Mouse (Mus musculus) embryonic facial prominence, embryonic 14.5 days (tissue): ENCODE measurements at regions not wholly inside any gene's neighbourhood (a gene's known extent, or its start where the extent isn't known, plus 50 kb on each side); places are given as distances from the start of the nearest gene placed in this dataset.

Experiments used
- ATAC-seq: fragments of 200-750 bp; cut with Nextera tagmentation; 2 replicates; pipeline ENCODE4 v1.8.0; 2017; ENCODE audit warnings: low read depth, moderate number of reproducible peaks, moderate TSS enrichment
- DNase-seq: peaks from one replicate; pipeline ENCODE4 v3.0.0-alpha.2; 2015; ENCODE audit warnings: low spot score
- H3K27ac ChIP-seq: fragments of 300-500 bp; sonication (generic); replicated peaks from 2 replicates; pipeline ENCODE4 v1.5.1; 2014; ENCODE audit warnings: low read depth, mild to moderate bottlenecking, low read length, moderate library complexity
- H3K27me3 ChIP-seq: fragments of 300-500 bp; sonication (generic); replicated peaks from 2 replicates; pipeline ENCODE4 v1.6.1; 2014; ENCODE audit warnings: low read length; ENCODE audit not compliant: control insufficient read depth, insufficient read depth
- H3K36me3 ChIP-seq: fragments of 300-500 bp; sonication (generic); 2 replicates; pipeline ENCODE4 v1.6.1; 2014; ENCODE audit warnings: low read length, mixed read lengths; ENCODE audit not compliant: control insufficient read depth, insufficient read depth
- H3K4me1 ChIP-seq: fragments of 300-500 bp; sonication (generic); 2 replicates; pipeline ENCODE4 v1.6.1; 2014; ENCODE audit warnings: antibody characterized with exemption, low read length; ENCODE audit not compliant: control insufficient read depth, insufficient read depth
- H3K4me2 ChIP-seq: fragments of 300-500 bp; sonication (generic); 2 replicates; pipeline ENCODE4 v1.6.1; 2014; ENCODE audit warnings: low read depth, mild to moderate bottlenecking, low read length, moderate library complexity, mixed read lengths
- H3K4me3 ChIP-seq: fragments of 300-500 bp; sonication (generic); 2 replicates; pipeline ENCODE4 v1.5.1; 2014; ENCODE audit warnings: low read depth, mild to moderate bottlenecking, low read length
- H3K9ac ChIP-seq: fragments of 300-500 bp; sonication (generic); 2 replicates; pipeline ENCODE4 v1.6.1; 2014; ENCODE audit warnings: low read depth, mild to moderate bottlenecking, low read length, moderate library complexity, mixed read lengths
- H3K9me3 ChIP-seq: fragments of 300-500 bp; sonication (generic); 2 replicates; pipeline ENCODE4 v1.6.1; 2016; ENCODE audit warnings: low read length; ENCODE audit not compliant: control insufficient read depth
- WGBS: fragments of 180-500 bp; shearing (Covaris S2); extraction: QIAGEN DNeasy Blood & Tissue Kit; methylation state at CpG from one replicate; pipeline ENCODE4 v1.1.7; 2014; 5-methylcytosine and 5-hydroxymethylcytosine counted together

GRCm38 (mm10) chr13:59886572-59886971 is 63.6 kb upstream of the Tut7 start:
- H3K4me1 ChIP-seq, result peaks cover 11% of the 10 kb centered on the region; the same call in 1 of the 2 replicates
- DNase-seq, result no peak
- no peak for ATAC-seq
- H3K9ac ChIP-seq, result no peak overlapping the region
- no peak overlapping the region for H3K27ac ChIP-seq
- no peaks in the 10 kb centered on the region for H3K27me3 ChIP-seq
- H3K9me3 ChIP-seq, result no peaks in the 10 kb centered on the region
- H3K4me2 ChIP-seq, result no peak overlapping the region
- no peak overlapping the region for H3K4me3 ChIP-seq
- WGBS, result 63% methylated on average over 3 of the region's 3 CpGs
- H3K36me3 ChIP-seq, result no peaks in the 10 kb centered on the region

GRCm38 (mm10) chr13:59881989-59882784 is 59.2 kb upstream of the Tut7 start:
- H3K36me3 ChIP-seq, result no peaks in the 10 kb centered on the region
- no peaks in the 10 kb centered on the region for H3K27me3 ChIP-seq
- no peak overlapping the region; the same call in 1 of the 2 replicates for H3K9ac ChIP-seq
- peak overlapping the region; percentile 27 for H3K4me2 ChIP-seq
- no peak for ATAC-seq
- DNase-seq, result peak; percentile 77
- no peaks in the 10 kb centered on the region for H3K9me3 ChIP-seq
- H3K27ac ChIP-seq, result peak overlapping the region; percentile 67
- H3K4me1 ChIP-seq, result peaks cover 28% of the 10 kb centered on the region
- 30% methylated on average over 18 of the region's 19 CpGs for WGBS
- no peak overlapping the region for H3K4me3 ChIP-seq

- Histone ChIP-seq H3K4me1 (peaks cover 34% of the 10 kb centered on the region), H3K9me3 (no peaks in the 10 kb centered on the region), H3K36me3 (no peaks in the 10 kb centered on the region), H3K27ac (peak overlapping the region; percentile 48), H3K9ac (no peak overlapping the region), H3K27me3 (no peaks in the 10 kb centered on the region), H3K4me3 (no peak overlapping the region), H3K4me2 (no peak overlapping the region)
- 51% methylated on average over 3 of the region's 3 CpGs for WGBS
- ATAC-seq (peak; percentile 50; the same call in 1 of the 2 replicates), DNase-seq (peak; percentile 85)
Measured at GRCm38 (mm10) chr13:59880055-59880454, 57.1 kb upstream of the Tut7 start.

GRCm38 (mm10) chr13:59875637-59876036 is 52.7 kb upstream of the Tut7 start:
- no peaks in the 10 kb centered on the region for H3K36me3 ChIP-seq
- peaks cover 33% of the 10 kb centered on the region for H3K4me1 ChIP-seq
- H3K27me3 ChIP-seq, result no peaks in the 10 kb centered on the region
- WGBS, result 32% methylated on average over 2 of the region's 2 CpGs
- H3K4me3 ChIP-seq, result no peak overlapping the region
- ATAC-seq (no peak), DNase-seq (peak; percentile 48)
- no peaks in the 10 kb centered on the region for H3K9me3 ChIP-seq
- H3K27ac ChIP-seq, result no peak overlapping the region
- H3K9ac ChIP-seq, result no peak overlapping the region
- no peak overlapping the region for H3K4me2 ChIP-seq

GRCm38 (mm10) chr13:59874137-59874931 is 51.4 kb upstream of the Tut7 start:
- H3K27ac ChIP-seq, result peak overlapping the region; percentile 65
- H3K27me3 ChIP-seq, result no peaks in the 10 kb centered on the region
- H3K9me3 ChIP-seq, result no peaks in the 10 kb centered on the region
- 35% methylated on average over 7 of the region's 7 CpGs for WGBS
- H3K4me3 ChIP-seq, result no peak overlapping the region
- H3K4me2 ChIP-seq, result no peak overlapping the region
- peaks cover 22% of the 10 kb centered on the region for H3K4me1 ChIP-seq
- peak; percentile 84 for DNase-seq
- ATAC-seq, result 0 out of 2 replicates have a peak, but pooled peaks have one; percentile 22
- no peak overlapping the region for H3K9ac ChIP-seq
- H3K36me3 ChIP-seq, result no peaks in the 10 kb centered on the region
